Mouse (Mus musculus): ENCODE measurements around the gene Nsg2. TPM values are rescaled to one million over a fixed set of nuclear protein-coding genes. Genes with fewer than 3 reads are reported as not detected.
A peak's percentile ranks its signal among the peaks of the same experiment; 100 is the strongest.

Nsg2 gene
- polyA plus RNA-seq, 1 experiment from 2014 or later: 157 TPM

DNA sequence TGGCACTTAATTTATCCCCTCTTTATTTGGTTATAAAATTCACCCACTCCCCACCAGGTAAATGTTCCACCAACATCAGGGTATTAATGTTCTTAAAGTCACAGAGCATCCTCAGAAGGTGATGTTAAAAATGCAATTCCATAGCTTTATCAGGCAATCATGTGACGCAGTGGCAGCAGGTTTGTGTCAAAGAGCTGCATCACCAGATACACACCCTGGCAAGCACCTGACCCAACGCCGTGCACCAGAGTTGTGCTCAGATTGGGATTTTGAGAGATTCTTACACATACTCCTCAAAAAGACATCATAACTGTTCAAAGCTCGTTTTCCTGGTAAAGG lies 106.4 kb downstream of the Nsg2 start:
- WGBS: 87% methylated on average over 4 of the region's 4 CpGs
- Histone ChIP-seq H3K9ac (0 out of 2 replicates have a peak overlapping the region, but pooled peaks have one; percentile 26), H3K27me3 (ENCODE audit: control insufficient read depth, insufficient read depth, low read length) (no peaks in the 10 kb centered on the region), H3K4me3 (replicated peaks; ENCODE audit: low read length) (no peak overlapping the region), H3K4me2 (replicated peaks) (no peak overlapping the region), H3K27ac (peak overlapping the region; percentile 67), H3K9me3 (ENCODE audit: control insufficient read depth, low read length) (no peaks in the 10 kb centered on the region), H3K4me1 (replicated peaks; ENCODE audit: control insufficient read depth, insufficient read depth, low read length) (peaks cover 28% of the 10 kb centered on the region), H3K36me3 (replicated peaks; ENCODE audit: control insufficient read depth, insufficient read depth) (no peaks in the 10 kb centered on the region)
- no peak for DNase-seq (ENCODE audit: low spot score)
- no peak; the same call in 1 of the 2 replicates for ATAC-seq (ENCODE audit: low FRiP score)

DNA sequence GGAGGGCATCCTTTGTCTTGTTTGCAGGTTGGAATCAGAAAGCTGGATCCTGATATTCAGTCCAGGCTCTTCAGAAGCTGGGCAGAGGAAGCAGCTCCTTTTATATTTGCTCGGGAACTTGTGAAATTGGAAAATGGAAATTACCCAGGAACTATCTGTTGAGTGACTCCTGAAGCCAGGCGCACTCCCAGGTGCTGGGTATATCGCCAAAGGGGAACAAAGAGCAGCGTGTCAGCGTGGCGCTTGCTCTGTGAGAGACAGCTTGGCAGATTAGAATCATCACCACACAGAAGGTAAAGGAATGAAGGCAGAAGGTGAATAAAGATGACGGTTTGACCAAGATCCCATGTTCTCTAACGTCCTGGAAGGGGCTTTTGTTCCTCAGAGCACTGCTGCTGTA lies 108.2 kb downstream of the Nsg2 start:
- peak overlapping the region; percentile 55 for H3K27ac ChIP-seq

More for the DNA sequence above, 108.2 kb downstream of the Nsg2 start:
- WGBS: 35% methylated on average over 8 of the region's 8 CpGs
- Histone ChIP-seq H3K27me3 (ENCODE audit: control insufficient read depth, insufficient read depth, low read length) (no peaks in the 10 kb centered on the region), H3K4me2 (replicated peaks) (no peak overlapping the region), H3K36me3 (replicated peaks; ENCODE audit: control insufficient read depth, insufficient read depth) (no peaks in the 10 kb centered on the region), H3K4me1 (replicated peaks; ENCODE audit: control insufficient read depth, insufficient read depth, low read length) (peaks cover 36% of the 10 kb centered on the region), H3K4me3 (replicated peaks; ENCODE audit: low read length) (no peak overlapping the region), H3K9ac (no peak overlapping the region), H3K9me3 (ENCODE audit: control insufficient read depth, low read length) (no peaks in the 10 kb centered on the region)
- ATAC-seq (ENCODE audit: low FRiP score) (no peak), DNase-seq (ENCODE audit: low spot score) (no peak)

Other genes with a start within 250 kb of the Nsg2 start
- 37.6 and 40.9 TPM in 2 replicates for gene Cpeb4, start 128.3 kb upstream of the Nsg2 start, polyA plus RNA-seq (2014; fragmentation: Nextera tagmentation; extraction: Ambion mirVana)
- 0.40 and 0.60 TPM in 2 replicates for gene 4930524B15Rik, start 34.9 kb upstream of the Nsg2 start, polyA plus RNA-seq (2014; fragmentation: Nextera tagmentation; extraction: Ambion mirVana)
- gene Il9r, start 199.8 kb downstream of the Nsg2 start, polyA plus RNA-seq (2014; fragmentation: Nextera tagmentation; extraction: Ambion mirVana): not detected in 2 replicates
- gene Snrnp25, start 205.0 kb downstream of the Nsg2 start, polyA plus RNA-seq (2014; fragmentation: Nextera tagmentation; extraction: Ambion mirVana): 48.6 and 49.9 TPM in 2 replicates
- gene Rhbdf1, start 221.8 kb downstream of the Nsg2 start, polyA plus RNA-seq (2014; fragmentation: Nextera tagmentation; extraction: Ambion mirVana): 18.9 and 20.0 TPM in 2 replicates
- gene Mpg, start 226.0 kb downstream of the Nsg2 start, polyA plus RNA-seq (2014; fragmentation: Nextera tagmentation; extraction: Ambion mirVana): 29.7 and 37.5 TPM in 2 replicates

Measured in hindbrain, embryonic 14.5 days (tissue).